Mouse (Mus musculus): Measurements from ENCODE around the gene Slc38a11. TPM values are rescaled to one million over a fixed set of nuclear protein-coding genes. Genes with fewer than 3 reads are reported as not detected.

Gene Slc38a11
- polyA plus RNA-seq, 1 experiment from 2014 or later: not detected

GRCm38 (mm10) chr2:65279029-65279690 is 84.7 kb downstream of the Slc38a11 start:
- WGBS: 16% methylated on average over 4 of the region's 4 CpGs
- H3K4me3 ChIP-seq: no peak overlapping the region
- H3K9ac ChIP-seq: no peak overlapping the region
- no peaks in the 10 kb centered on the region for H3K27me3 ChIP-seq (replicated peaks)
- H3K4me1 ChIP-seq (replicated peaks): peaks cover 10% of the 10 kb centered on the region
- H3K27ac ChIP-seq (ENCODE audit: poor library complexity, severe bottlenecking): no peak overlapping the region
- no peaks in the 10 kb centered on the region for H3K36me3 ChIP-seq
- peak overlapping the region; percentile 24; the same call in 1 of the 2 replicates for H3K4me2 ChIP-seq
- H3K9me3 ChIP-seq (replicated peaks): no peaks in the 10 kb centered on the region
- ATAC-seq (ENCODE audit: insufficient number of reproducible peaks, low FRiP score): no peak

- Histone ChIP-seq H3K4me2 (no peak overlapping the region), H3K36me3 (no peaks in the 10 kb centered on the region), H3K9me3 (replicated peaks) (no peaks in the 10 kb centered on the region), H3K4me1 (replicated peaks) (peaks cover 10% of the 10 kb centered on the region), H3K27me3 (replicated peaks) (no peaks in the 10 kb centered on the region), H3K27ac (ENCODE audit: poor library complexity, severe bottlenecking) (no peak overlapping the region), H3K4me3 (no peak overlapping the region), H3K9ac (no peak overlapping the region)
- 84% methylated on average over 6 of the region's 6 CpGs for WGBS
- ATAC-seq (ENCODE audit: insufficient number of reproducible peaks, low FRiP score): no peak
Measured at GRCm38 (mm10) chr2:65275443-65276061, 88.3 kb downstream of the Slc38a11 start.

- H3K4me3 ChIP-seq: no peak overlapping the region
- no peaks in the 10 kb centered on the region for H3K9me3 ChIP-seq (replicated peaks)
- no peaks in the 10 kb centered on the region for H3K36me3 ChIP-seq
- H3K27me3 ChIP-seq (replicated peaks): no peaks in the 10 kb centered on the region
- no peak for ATAC-seq (ENCODE audit: insufficient number of reproducible peaks, low FRiP score)
- H3K4me2 ChIP-seq: no peak overlapping the region
- no peak overlapping the region for H3K9ac ChIP-seq
- WGBS: 41% methylated on average over 2 of the region's 2 CpGs
- peaks cover 2% of the 10 kb centered on the region for H3K4me1 ChIP-seq (replicated peaks)
- H3K27ac ChIP-seq (ENCODE audit: poor library complexity, severe bottlenecking): no peak overlapping the region
Measured at GRCm38 (mm10) chr2:65273910-65274309, 89.9 kb downstream of the Slc38a11 start.

GRCm38 (mm10) chr2:65268731-65269130 is 95.1 kb downstream of the Slc38a11 start:
- Histone ChIP-seq H3K27me3 (replicated peaks) (no peaks in the 10 kb centered on the region), H3K9me3 (replicated peaks) (no peaks in the 10 kb centered on the region), H3K27ac (ENCODE audit: poor library complexity, severe bottlenecking) (no peak overlapping the region), H3K4me2 (no peak overlapping the region), H3K36me3 (no peaks in the 10 kb centered on the region), H3K9ac (no peak overlapping the region), H3K4me3 (no peak overlapping the region), H3K4me1 (replicated peaks) (no peaks in the 10 kb centered on the region)
- no peak for ATAC-seq (ENCODE audit: insufficient number of reproducible peaks, low FRiP score)
- WGBS: 92% methylated on average over 6 of the region's 6 CpGs

GRCm38 (mm10) chr2:65267834-65268233 is 96.0 kb downstream of the Slc38a11 start:
- Histone ChIP-seq H3K9me3 (replicated peaks) (no peaks in the 10 kb centered on the region), H3K4me2 (no peak overlapping the region), H3K36me3 (no peaks in the 10 kb centered on the region), H3K4me1 (replicated peaks) (no peaks in the 10 kb centered on the region), H3K27me3 (replicated peaks) (no peaks in the 10 kb centered on the region), H3K9ac (no peak overlapping the region), H3K4me3 (no peak overlapping the region), H3K27ac (ENCODE audit: poor library complexity, severe bottlenecking) (no peak overlapping the region)
- no peak for ATAC-seq (ENCODE audit: insufficient number of reproducible peaks, low FRiP score)
- 75% methylated on average over 4 of the region's 4 CpGs for WGBS

GRCm38 (mm10) chr2:65266576-65267299 is 97.1 kb downstream of the Slc38a11 start:
- Histone ChIP-seq H3K36me3 (no peaks in the 10 kb centered on the region), H3K4me3 (no peak overlapping the region), H3K27me3 (replicated peaks) (no peaks in the 10 kb centered on the region), H3K4me2 (no peak overlapping the region), H3K9ac (no peak overlapping the region), H3K27ac (ENCODE audit: poor library complexity, severe bottlenecking) (no peak overlapping the region), H3K4me1 (replicated peaks) (no peaks in the 10 kb centered on the region), H3K9me3 (replicated peaks) (no peaks in the 10 kb centered on the region)
- WGBS: 67% methylated on average over 5 of the region's 5 CpGs
- no peak for ATAC-seq (ENCODE audit: insufficient number of reproducible peaks, low FRiP score)

Small RNA genes lying within 50 kb of the gene (microRNA-seq; reads per million reads assigned to microRNA genes)
- not detected for gene Mir6337

Other genes starting within 250 kb of the Slc38a11 start
- 12.8 and 14.5 TPM in 2 replicates for gene Cobll1, start 124.6 kb downstream of the Slc38a11 start, polyA plus RNA-seq (2016; fragmentation: Nextera tagmentation; extraction: Ambion mirVana)
- 0.09 and 0.14 TPM in 2 replicates for gene Scn3a, start 203.6 kb upstream of the Slc38a11 start, polyA plus RNA-seq (2016; fragmentation: Nextera tagmentation; extraction: Ambion mirVana)